Mouse (Mus musculus) MEL-GATA-1-ER (cell line): ENCODE results near the gene Nhlrc2.

ENCODE experiments used
- DNase-seq: peaks from one replicate; pipeline ENCODE4 v3.0.0-alpha.2; 2012; ENCODE audit warnings: low read depth; ENCODE audit errors: extremely low read depth

Nhlrc2 gene

DNA sequence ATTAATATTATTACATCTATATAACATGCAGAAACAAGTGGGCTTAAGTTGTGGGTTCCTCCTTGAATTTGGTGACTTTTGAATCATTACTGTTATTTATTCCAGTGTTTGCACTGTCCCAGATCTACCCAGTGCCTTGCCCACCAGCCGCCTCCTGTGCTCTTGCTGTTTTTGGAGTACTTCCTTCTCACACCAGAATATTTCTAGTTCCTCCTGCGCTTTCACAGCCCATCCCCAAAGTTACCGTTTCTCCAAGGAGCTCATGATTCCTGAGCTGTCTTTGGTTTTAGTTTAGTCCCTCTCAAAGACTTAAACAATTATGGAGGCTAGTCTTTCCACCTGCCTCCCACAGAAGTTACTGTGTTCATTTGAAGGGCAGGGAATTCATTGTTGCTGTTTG is 15.4 kb downstream of the Nhlrc2 start:
- no peak for DNase-seq

DNA sequence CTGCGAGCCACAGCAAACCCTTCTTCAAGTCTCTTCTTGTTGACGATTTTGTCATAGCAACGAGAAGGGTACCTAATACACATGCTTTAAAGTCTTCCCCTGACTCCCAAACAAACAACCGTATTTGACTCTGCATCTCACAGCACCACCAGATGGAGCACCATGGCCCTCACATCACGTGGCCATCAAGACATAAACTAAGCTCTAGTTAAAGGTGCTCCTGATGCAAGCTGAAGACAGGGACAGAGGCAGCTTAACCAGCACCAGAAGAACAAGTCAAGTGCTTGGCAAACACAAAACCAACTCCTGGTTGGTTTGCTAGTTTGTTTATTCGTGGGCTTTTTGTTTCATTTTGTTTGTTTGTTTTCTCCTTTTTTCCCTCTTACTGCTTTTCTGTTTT is 17.3 kb downstream of the Nhlrc2 start:
- DNase-seq, result no peak

DNA sequence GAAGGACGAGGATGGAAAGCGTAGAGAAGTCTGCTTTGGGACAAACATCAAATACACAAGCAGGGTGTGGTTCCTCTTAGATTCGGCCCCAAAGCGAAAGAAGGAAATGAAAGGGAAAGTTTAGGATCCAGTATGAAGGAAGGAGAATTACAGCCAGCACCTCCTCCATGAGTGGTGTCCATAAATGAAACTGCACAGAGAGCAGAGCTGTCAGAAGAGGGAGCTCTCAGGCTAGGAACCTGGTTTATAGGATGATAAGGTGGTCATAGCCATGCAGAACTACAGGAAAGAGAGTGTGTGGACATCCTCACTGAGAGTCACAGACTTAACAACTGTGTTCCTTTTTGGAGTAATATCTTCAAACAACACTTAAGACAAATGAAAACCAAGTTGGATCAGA is 18.0 kb downstream of the Nhlrc2 start:
- no peak for DNase-seq

GRCm38 (mm10) chr19:56566940-56567339 is 18.9 kb downstream of the Nhlrc2 start:
- no peak for DNase-seq

DNA sequence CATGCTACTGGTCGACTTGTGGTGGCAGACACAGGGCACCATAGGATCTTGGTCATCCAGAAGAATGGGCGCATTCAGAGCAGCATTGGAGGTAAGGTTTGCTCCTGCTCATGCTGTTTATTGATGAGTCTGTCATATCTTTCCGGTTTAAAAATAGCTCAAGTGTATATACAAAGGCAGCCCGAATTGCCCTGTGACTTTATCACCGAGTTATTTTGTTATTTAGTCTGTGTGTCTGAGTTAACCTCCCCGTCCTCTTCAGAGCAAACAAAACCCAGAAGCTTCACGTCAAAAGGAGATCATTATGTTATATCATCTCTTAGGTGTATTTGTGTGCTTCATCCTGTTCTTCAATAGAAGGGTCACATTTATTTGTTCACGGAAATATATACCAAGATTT is 22.7 kb downstream of the Nhlrc2 start:
- DNase-seq, result no peak

DNA sequence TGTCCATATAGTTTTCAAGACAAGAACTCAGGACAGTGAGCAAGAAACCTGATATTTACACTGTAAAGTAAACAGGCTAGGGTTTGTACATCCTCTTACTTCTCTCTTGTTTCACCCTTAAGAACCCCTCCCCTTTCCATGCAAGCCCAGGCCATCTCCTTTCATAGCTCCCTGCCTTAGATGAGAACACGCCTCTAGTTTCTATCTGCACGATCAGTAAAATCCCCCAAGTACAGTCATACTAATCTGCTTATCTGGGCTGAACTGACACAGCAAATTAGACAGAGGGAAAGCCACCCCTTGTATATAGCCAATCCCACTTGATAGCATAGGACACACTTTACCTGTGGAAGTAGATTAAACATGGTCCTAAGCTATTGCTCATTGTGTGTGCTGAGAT is 23.2 kb downstream of the Nhlrc2 start:
- DNase-seq, result no peak

DNA sequence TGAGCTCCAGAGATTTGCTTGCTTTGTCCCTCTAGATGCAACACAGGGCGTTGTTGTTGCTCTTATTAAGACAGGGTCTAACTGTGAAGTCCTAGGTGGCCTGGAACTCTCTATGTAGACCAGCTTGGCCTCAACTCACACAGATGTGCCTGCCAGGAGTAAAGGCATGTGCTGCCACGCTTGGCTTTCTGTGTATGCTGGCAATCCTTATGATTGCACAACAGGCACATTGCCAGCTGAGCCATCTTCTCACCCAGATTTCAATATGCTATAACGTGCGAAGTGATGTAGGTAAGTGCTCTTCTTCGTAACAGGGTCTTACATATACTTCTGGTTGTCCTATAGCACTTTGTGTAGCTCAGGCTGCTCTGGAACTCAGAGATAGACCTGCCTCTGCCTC is 23.9 kb downstream of the Nhlrc2 start:
- DNase-seq, result no peak

DNA sequence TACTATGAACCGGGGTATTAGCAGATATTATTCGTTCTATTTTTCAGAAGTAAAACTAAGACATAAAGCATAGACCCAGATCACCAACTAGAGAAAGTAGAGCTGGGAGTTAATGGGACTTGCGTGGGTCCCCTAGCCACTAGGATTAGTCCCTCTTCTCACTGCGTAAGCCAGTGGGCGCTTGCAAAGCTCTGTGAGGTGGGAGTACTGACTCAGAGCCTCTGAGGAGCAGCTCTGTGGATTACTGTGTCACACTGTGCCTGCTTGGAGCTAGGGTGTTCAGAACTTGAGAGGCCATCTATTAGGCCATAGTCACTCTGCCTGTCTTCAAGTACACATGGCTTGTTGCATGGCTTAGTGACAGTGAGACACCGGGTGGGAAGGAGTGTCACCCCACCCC is 25.1 kb downstream of the Nhlrc2 start:
- DNase-seq, result no peak

GRCm38 (mm10) chr19:56577801-56578200 is 29.7 kb downstream of the Nhlrc2 start:
- no peak for DNase-seq

- no peak for DNase-seq
Observed at GRCm38 (mm10) chr19:56581981-56582380, 33.9 kb downstream of the Nhlrc2 start.

DNA sequence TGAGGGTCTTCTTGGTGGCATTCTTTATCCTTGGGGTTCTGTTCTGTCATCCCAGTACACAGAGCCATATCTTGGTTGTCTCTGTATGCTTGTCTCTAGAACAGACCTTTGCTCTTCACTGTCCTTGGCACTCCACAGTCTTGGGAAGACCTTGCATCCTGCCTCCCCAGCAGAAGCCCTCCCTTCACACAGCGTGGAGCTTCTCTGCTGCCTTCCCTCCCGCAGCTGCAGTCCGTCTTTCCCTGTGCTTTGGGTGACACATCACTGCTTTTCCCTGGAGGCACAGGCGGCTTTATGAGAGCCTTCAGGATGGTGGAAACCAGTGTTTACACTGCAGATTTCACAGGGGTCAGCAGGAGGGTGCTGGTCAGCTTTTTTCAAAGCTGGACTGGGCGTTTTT is 35.7 kb downstream of the Nhlrc2 start:
- DNase-seq, result no peak

DNA sequence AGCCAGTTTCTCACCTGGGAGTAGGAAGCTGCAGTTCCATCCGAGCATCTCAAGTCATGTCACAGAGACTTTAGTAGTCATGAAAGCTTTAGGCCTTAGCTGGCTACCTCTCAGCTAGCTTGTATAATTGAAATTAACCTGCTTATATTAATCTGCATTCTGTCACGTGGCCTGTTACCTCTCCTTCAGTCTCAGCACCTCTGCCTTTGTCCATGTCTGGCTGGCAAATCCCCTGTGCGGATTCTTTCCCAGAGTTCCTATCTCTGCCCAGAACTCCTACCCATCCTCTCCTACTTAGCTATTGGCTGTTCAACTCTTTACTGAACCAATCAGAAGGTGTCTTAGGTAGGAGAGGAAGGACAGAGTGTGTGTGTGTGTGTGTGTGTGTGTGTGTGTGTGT is 36.2 kb downstream of the Nhlrc2 start:
- DNase-seq, result no peak

DNA sequence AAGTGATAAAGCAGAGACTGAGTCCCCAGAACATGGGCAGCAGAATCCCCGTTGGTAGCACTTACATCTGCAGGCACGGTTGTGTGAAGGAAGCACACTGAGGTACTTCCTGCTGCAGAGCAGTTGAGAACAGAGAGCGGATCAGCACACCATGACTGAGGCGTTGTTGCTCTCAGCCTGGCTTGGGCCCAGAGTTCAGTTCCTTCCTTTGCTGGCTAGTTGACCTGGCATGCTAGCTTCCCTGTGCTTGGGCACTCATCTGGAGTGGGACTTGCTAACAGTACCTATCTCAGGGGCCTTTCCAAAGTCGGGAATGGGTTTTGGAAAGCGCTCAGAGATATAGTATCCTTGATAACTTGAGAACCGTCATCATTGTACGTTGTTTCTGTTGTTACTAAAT is 38.3 kb downstream of the Nhlrc2 start:
- no peak for DNase-seq

- peak; percentile 77 for DNase-seq
Observed at GRCm38 (mm10) chr19:56588205-56588626, 40.2 kb downstream of the Nhlrc2 start.

DNA sequence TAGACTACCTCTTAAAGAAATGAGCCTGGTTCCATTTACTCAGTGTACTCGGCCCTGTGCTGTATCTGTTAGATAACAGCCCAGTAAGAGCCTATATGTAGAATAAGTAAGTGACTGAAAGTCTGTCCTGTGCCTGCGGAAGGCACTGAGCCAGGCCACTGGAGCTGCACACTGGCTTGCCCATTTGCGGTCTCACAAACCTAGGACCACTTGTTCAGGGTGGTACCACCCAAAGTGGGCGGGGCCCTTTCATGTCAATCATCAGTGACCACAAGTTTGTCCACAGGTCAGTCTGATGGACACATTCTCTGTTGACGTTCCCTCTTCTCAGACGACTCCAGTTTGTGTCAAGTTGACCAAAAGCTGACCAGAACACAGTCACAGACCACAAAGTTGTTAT is 40.9 kb downstream of the Nhlrc2 start:
- DNase-seq, result no peak

DNA sequence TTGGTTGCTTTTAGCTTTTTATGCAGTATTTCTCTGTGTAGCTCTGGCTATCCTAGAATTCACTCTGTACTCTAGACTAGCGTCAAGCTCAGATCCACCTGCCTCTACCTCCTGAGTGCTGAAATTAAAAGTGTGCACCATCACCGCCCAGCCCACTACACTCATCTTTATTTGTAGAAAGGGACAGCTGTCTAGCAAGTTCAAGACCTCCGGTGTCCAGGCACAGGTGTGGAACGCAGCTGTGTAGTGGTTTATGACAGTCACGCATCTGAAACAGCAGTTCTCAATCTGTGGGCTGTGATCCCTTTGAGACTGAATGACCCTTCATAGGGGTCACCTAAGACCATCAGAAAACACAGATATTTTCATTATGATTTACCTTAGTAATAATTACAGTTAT is 41.4 kb downstream of the Nhlrc2 start:
- no peak for DNase-seq

DNA sequence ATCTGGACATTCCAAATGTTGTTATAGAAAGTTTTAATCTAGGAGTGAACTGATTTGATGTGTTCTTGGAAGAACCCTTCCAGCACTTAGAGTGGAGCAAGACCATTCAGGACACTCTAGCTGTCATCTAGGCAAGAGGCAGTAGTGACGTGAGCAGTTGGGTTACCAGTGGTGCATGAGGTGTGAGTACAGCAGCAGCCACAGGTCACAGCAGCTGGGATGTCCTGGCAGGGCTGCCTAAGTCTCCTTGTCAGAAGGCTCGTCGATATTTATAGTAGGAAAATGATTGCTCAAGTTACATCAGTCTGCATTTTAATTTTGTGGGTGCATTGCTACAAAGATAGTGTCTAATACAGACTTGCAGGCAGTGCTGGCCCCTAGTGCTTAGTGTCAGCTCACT is 42.2 kb downstream of the Nhlrc2 start:
- no peak for DNase-seq

DNA sequence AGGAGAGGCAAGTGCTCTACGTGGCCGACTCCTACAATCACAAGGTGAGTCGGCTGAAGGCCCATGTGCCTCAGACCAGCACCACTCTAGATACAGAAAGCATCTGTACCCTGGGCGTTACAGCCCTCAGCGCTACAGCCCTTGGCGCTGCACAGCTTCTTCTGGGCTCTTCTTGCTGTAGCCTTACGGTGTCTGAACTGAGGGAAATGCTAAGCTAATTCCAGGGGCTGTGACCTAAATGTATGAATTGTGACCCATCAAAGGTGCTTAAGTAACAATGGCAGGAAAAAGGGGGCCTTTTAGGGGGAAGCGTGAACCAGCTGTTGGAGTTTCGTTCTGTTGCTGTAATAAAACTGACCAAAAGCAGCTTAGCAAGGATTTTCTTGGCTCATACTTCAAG is 44.4 kb downstream of the Nhlrc2 start:
- no peak for DNase-seq

DNA sequence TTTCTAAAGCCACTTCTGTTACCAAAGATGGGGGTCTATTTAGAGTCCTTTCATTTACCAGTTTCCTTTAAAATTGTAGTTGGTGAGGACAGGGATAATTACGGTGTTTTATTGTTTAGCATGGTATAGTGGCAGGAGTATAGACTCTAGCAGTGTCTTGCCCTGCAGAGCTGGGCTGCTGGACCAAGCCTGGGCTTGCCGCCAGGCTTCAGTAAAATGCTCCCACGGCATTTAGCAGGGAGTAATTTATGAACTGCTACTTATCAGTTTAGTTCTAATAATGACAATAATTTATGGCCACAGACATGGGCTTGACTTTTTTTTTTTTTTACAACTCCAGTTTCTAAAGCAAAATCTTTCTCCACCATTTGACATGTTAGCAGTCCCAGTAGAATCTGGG is 51.9 kb downstream of the Nhlrc2 start:
- DNase-seq, result no peak

- DNase-seq, result no peak
Observed at GRCm38 (mm10) chr19:56600797-56601196, 52.7 kb downstream of the Nhlrc2 start.

- no peak for DNase-seq
Observed at GRCm38 (mm10) chr19:56601901-56602347, 53.9 kb downstream of the Nhlrc2 start.

- no peak for DNase-seq
Observed at GRCm38 (mm10) chr19:56608946-56609345, 60.9 kb downstream of the Nhlrc2 start.

GRCm38 (mm10) chr19:56614131-56614530 is 66.1 kb downstream of the Nhlrc2 start:
- no peak for DNase-seq

DNA sequence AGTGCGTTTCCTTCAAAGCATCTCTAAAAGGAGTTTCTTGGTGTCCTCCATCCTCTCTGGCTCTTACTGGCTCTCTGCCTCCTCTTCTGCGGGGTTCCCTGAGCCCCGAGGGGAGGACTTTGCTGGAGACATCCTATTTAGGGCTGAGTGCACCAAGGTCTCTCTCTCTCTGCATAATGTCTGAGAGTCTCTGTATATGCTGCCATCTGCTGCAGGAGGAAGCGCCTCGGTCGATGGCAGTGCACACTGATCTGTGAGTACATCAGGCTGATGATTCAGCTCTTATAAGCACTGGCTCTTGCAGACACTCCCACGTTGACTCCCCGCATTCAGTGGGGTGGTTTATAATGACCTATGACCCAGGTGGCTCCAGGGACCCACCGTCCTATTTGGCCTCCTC is 70.8 kb downstream of the Nhlrc2 start:
- DNase-seq, result no peak
